Mouse (Mus musculus) gastrocnemius, postnatal 14 days (tissue): ENCODE results near the gene Limk2. TPM values are rescaled to one million over a fixed set of nuclear protein-coding genes. Genes with fewer than 3 reads are reported as not detected.

Experiments used
- DNase-seq: peaks from one replicate; pipeline ENCODE4 v3.0.0; 2021; ENCODE audit warnings: mixed read lengths
- intact Hi-C: fragments of 180-260 bp; cut with DNase I; formaldehyde crosslinking; loops from one replicate; pipeline ENCODE4 v1.15.1; 2025; ENCODE audit warnings: low total_unique reads
- total RNA-seq, 2 experiments: library from RNA; stranded (reverse); gene quantifications; 2 replicates each; pipeline ENCODE4 v1.2.3; 2021

The Limk2 gene
- total RNA-seq, 2 experiments from 2014 or later: 13.2 to 13.6 TPM

DNA sequence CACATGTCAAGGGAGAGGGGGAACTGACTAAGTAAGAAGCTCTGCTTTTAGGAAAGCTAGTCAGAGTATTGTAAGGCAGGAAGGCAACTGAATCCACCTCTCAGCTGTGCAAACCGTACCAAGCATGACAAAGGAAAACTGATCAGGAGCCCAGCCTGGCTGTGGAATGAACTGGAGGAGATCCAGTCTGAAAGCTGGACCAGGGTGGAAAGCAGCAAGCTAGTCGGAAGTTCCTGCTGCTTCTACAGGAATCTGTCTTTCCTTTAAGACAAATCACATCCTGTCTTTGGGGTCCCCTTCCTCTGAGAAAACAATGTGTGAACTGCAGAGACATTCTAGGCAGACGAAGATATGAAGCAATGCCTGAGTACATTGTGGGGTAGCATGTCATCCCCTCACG lies 9.8 kb upstream of the Limk2 start:
- DNase-seq: peak; percentile 15
- intact Hi-C loops: no loop called here

DNA sequence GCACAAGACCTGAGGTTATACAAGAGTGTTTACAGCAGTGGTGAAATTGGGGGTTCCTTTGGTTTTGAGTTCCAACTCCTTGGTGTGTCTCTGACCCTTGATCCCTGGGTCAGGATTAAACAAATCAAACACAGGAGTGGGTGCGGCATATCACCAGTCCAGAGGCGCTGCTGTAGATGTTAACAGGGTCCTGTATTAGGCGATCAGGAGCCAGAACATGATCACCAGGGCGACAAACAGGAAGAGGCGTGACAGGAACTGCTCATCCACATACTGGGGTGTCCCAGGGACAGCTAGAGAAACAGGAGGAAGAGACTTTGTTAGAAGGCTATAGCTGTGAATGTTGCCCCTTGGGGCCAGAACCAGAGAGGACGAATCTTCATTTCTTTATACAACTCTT lies 8.8 kb upstream of the Limk2 start:
- intact Hi-C loops: no loop called here
- no peak for DNase-seq

DNA sequence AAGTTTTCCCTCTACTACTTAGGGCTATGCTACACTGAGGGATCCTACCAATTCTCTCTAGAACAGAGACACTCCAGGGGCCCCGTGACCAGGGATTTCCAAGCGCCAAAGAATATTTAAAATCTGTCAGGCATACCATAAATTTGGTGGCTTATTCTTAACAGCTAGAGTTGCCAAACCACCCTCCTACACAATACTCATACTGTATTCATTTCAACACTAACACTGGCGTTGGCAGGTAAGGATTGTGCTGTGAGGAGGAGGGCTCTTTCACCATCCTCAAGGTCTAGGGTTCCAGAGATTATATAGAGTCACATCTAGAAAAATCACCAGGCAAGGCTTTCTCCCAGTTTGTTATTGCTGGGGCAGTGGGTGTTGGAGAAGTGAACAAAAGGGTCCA lies 7.4 kb upstream of the Limk2 start:
- no peak for DNase-seq
- intact Hi-C loops: no loop called here

DNA sequence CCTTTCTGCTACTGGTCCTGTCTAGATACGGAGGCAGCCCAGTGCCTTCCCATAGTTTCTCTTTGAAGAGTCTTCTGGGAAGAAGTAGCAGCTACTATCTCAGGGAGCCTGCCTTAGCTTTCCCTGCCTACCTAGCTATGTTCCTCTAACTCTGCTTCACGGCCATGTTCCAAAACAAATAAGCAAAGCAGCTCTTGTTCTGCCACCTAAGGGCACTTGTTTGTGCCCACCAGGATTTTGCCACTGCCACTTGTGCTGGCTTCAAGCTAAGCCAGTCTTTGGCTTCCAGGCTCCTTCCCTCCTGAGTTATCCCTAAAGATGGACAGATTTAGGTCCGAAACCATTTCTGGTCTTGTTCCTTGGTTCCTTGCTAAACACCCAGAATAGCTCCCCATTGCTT lies 3.1 kb upstream of the Limk2 start:
- intact Hi-C loops: loop anchor here (5.0 kb wide), 1 partner anchor 65 kb away; no protein-coding TSS in a partner anchor
- no peak for DNase-seq

DNA sequence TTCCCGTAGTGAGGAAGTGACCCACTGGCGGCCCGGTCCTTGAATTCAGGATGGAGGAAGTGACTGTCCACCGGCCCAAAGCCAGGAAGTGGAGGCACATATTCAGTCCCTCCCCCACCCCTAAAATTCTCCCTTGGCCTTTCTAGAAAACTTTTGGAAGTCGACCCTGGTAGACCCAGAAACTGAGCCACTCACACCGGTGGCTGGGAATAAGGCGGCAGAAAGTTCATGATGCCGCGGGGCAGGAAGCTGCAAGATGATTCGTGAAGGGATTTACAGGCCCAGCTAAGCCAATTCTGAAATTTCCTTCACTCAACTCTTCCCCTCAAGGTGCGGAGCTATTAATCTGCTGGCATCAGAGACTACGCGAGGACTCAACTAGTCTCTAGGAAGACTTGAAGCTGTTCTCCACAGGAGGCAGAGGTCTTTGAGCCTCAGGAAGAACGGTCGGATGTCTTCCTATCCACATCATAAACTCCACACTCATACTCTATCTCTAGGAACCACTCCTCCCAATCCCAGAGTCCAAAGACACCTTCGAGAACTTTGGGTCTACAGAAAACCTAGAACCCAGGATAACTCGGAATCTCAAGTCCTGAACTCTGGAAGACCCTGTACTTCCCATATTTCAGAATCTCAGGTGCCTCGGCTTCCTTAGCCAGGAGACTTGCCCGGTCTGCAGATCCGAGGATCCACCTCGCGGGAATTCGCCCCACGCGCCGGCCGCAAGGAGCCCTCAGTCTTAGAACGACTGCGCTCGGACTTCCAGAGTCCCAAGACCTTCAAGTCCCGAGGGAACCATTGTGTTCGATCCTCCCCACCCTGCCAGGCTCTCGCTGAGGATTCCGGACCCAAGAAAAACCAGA lies 625 bp downstream of the Limk2 start:
- peak; percentile 24 for DNase-seq
- intact Hi-C loops: no loop called here

DNA sequence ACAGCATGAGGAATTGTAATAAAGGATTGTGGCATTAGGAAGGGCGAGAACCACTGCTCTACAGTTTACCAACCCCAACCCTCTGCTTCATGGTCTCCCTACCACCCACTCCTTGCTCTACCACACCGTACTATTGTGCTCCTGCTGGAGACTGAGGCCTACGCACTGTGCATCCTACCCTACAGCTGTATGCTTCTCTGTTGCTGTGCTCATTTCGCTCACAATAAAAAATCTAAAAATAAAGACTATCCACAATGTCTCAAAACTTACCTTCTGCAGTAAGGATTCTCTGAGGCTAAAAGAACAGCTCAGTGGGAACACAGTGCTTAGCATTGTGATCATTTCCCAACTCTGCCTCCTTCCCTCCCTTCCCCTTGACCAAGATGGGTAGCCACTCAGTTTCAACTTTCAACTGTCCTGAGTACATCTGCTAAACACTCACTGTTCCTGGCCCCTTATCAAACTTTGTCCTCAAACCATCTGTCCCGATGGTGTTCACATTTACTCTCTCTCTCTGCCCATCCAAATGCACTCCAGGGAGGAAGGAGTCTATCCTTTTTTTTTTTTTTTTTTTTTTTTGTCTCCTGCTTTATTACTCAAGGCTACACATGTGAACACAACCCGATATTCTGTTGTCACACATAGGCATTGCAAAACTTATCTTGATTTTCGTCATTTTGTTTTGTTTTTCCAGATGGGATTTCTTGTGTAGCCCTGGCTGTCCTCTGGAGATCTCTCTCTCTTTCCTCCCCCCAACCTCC lies 4.5 kb downstream of the Limk2 start:
- intact Hi-C loops: no loop called here
- no peak for DNase-seq

DNA sequence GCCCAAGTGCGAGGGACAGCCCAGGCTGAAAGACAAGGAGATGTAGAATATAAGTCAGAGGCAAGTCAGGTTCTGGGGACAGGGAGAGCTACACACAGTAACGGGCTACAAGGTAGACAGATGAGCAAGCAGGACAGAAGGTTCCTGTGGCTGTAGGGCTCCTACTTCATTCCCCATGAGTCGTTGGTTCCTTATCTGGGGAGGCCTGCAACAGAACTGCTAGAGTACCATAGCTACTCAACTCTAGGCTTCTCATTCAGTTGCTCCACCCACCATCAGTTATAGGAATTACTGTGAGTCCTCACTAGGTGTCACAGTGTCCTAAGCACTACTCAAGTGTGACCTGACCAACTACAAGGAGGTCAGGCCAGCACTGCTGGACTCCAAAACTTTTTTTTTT lies 6.0 kb downstream of the Limk2 start:
- no peak for DNase-seq
- intact Hi-C loops: no loop called here

DNA sequence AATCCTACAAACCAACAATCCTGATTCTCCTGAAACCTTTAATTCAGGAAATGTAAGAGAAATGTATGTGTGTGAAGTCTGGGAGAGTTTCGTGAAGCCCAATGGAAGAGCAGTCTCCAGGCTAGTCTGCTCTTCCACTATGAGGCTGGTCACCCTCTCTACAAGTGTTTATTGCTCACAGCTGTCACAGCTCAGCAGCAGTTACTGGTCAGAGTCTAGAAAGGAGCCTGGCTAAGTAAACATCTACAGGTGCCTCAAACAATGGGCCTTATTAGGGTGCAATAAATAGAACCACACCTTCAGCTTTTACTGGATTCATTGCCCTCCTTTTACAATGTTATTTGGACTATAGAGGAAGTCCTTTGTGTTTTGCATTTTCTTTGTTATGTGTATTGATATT lies 10.7 kb downstream of the Limk2 start:
- no peak for DNase-seq
- intact Hi-C loops: no loop called here

DNA sequence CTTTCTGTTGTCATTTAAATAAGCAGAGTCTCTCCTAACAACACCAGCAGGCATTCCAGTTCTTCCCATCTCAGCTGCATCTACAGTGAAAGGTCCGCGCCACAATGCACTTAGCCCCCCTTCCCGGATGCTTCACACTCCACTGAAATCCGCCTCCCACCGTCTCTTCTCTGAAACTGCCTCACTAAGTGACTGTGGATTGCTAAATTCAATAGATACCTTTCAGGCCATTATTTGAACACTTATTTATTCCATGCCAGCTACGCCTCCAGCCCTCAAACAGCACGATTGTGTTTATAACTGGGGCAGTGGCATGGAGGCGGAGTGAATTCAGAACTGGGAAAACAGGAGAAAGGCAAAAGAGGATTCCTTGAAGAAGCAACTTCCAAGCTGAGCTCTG lies 12.4 kb downstream of the Limk2 start:
- DNase-seq: no peak
- intact Hi-C loops: no loop called here

DNA sequence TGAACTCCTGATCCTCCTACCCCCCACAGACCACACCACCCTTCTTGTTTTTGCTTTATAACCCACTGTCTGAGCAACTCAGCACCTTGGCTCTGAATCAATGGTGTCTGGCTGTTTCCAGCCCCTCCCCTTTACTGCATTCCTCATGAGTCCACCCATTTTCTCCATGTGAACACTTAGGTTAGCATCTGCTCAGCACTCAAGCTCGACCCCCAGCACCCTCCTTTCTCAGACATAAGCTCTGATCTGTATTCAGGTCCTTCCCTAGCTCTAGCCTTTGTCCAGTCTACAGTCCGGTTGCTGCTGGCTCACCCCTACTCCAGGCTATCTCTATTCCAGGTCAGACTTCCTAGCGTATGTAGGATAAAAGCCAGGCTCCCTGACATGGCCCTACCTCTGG lies 12.9 kb downstream of the Limk2 start:
- DNase-seq: no peak
- intact Hi-C loops: no loop called here

DNA sequence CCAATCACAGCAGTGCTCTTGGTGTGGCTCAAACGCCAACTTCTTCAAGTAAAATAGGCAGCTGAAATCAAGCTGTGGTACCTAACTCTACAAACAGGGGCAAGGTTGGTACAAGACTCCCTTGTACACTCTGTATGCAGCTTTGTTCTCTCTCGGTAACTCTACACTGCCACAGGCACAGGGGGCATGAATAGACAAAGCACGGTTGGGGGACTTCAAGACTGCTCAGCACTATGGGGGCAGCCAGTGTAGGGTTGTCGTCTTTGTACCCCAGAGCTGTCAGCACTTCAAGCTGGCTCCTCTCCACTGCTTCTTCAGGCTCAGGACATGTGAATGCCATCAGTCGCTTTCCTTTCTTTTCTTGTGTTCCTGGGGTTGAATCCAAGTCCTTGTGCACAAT lies 14.5 kb downstream of the Limk2 start:
- DNase-seq: no peak
- intact Hi-C loops: no loop called here

DNA sequence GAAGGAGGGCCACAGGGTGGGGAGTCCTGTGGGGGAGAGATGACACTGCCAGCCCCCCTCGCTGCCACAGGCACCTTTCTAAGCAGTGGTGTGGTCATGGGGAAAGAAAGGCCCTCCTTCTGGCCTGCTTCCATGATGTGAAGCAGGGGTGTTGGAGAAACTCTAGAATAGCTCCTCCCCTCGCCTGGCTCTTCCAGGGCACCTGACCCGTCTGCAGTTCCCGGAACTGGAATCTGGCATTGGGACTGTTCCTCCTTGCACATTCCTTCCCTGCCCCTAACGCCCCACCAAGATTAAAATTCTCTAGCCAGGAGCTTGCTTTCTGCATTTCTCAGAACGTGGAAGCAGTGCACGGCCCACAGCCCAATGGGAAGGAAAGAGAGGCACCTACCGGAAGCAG lies 16.5 kb downstream of the Limk2 start:
- intact Hi-C loops: no loop called here
- no peak for DNase-seq

DNA sequence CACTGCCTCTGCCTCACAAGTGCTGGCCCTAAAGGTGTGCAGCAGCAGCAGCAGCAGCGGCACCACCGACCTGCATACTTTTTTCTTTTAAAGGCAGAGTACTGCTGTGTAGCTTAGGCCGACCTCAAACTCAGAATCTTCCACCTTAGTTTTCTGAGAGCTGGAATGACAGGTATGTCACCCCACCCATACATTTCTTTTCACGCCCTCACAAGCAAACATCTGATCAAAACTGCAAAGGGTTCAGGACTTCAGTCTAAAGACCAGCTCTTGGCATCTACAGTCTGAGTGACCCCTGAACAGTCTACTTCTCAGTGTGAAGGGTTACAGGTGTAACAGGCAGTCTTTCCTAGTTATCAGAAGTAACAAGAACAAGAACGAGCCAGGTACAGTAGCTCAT lies 18.2 kb downstream of the Limk2 start:
- no peak for DNase-seq
- intact Hi-C loops: no loop called here

DNA sequence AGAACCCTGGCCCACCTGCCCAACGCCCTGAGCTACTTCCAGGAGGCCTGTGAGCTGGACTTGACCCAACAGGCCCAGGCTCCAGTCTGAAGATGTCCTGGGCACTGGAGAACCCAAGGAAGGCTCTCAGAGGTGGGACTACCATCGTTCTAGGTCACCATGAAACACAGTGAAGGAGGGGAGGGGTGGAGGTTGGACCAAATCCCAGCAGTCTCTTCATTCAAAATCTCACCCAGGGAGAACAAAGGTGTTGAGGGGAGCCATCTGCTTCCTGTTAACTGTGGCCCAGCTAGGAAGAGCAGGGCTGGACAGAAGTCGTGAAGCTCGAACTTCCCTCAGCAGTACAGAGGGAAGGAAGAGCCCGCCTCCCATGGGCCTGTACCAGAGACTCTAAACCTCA lies 19.0 kb downstream of the Limk2 start:
- DNase-seq: no peak
- intact Hi-C loops: no loop called here

DNA sequence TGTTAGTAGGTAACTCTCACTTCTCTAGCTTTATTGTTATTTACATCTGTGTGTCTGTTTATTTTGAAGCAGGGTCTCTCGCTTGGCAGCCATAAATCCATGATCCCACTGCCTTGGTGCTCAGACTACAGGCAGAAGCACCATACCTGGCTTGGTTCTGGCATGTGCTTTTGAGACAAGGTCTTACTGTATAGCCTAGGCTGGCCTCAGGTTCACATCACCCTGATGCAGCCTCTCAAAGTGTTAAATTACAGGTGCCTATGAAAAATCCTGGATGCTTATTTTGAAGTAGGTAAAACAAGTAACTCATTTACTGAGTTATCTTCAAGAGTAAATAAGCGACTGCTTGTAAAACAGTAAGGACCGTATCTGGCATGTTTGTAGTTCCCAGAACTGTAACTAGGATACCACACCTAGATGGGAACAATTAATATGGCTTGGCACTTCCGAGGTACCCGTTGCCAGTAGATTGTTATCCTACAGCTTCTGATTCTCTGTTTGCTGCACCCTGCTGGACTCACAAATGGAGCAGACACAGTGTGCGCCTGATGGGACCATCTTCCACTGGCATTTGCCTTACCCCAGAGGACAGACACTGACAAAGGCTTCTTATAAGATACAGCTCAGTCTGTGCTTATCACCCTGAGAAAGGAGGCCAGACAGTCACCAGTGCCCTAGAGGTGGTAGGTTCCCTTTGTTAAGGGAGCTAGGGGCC lies 21.4 kb downstream of the Limk2 start:
- DNase-seq: no peak

DNA sequence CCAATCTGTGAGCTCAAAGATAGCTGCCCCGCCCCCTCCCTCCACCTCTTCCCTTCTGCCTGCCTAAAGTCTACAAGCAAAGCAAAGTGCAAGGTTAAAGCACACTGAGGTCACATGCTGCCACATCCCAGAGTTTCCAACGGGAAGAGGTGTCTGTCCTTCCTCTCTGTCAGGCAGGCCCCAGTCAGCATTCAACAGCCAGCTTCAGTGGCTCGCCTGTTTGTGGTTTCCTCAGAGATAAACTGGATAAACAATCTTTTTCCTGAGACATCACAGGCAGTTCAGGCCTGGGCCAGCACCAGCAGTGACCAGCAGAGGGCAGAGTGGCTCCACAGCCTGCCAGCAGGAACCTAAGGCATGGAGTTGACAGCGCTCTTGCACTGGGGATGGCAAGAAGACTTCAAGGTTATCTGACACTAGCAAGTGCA lies 22.0 kb downstream of the Limk2 start:
- intact Hi-C loops: no loop called here

More for the DNA sequence above, 21.4 kb downstream of the Limk2 start:
- intact Hi-C loops: no loop called here

DNA sequence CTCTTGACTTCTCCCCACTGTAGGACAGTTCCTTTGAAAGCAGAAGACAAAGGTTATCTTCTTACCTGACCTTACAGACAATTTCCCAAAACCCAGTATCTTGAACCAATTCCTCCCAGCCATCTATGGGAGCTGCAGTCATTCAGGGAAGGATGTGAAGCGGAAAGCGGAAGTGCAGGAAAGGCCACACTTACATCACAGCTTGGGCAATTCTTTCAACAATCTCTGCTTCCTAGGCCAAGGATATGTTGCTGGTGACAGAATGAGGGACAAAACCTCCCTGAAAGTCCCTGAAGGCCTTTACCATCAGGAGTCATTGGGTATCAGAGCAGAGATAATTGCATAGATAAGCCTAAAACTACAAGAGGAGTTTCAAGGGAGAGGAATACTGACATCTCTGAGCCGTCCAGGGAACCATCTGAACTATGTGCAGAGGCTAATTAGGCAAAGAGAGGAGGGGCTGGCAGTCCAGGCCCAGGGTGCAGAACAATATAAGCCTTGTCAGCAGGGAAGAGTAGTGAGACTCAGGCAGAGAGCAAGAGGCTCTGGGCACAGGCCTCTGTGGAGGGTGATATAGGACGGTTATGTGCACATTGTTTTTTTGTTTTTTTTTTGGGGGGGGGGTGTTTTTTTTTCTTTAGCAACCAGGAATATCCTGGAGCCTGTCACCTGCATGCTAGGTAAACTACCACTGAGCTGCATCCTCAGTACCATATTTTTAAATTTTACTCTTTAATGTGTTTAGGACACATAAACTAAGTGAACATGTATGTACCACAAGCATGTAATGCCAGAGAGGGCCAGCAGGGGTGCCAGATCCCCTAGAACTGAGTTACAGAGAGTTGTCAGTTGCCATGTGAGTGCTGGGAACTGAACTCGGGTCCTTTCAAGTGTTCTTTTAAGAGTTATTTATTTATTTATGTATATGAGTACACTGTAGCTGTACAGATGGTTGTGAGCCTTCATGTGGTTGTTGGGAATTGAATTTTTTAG lies 26.1 kb downstream of the Limk2 start:
- intact Hi-C loops: no loop called here
- DNase-seq: no peak

More for the DNA sequence above, 22.0 kb downstream of the Limk2 start:
- DNase-seq: peak; percentile 82

DNA sequence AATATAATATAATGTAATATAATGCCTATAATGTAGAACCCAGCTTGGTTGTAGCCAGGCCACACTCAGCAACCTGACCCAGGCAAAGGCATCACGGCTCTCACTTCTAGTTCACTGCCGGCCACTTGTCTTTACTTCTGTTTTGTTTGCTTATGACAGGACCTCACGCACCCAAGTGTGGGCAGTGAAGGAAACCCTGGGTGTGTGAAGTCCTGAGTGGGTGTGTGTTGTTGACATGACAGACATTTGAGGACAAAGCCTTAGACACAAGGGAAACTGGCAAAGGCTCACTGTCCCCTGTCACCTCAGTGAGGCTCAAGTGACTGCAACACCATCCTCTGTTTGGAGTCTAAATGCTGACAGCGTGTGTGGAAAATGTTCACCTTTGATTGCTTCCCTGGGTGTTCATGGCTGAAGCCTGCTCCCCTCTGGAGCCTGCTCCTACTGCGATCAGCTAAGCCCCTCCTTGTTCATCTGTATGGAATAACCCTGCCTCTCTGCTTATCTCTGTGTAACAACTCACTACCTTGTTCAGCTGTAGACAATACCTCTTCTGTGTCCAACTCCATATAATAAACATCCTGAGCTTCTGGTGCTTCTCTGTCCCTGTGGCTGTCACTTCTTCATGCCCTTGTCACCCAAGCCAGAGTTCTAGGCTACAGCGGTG lies 27.7 kb downstream of the Limk2 start:
- no peak for DNase-seq
- intact Hi-C loops: no loop called here

DNA sequence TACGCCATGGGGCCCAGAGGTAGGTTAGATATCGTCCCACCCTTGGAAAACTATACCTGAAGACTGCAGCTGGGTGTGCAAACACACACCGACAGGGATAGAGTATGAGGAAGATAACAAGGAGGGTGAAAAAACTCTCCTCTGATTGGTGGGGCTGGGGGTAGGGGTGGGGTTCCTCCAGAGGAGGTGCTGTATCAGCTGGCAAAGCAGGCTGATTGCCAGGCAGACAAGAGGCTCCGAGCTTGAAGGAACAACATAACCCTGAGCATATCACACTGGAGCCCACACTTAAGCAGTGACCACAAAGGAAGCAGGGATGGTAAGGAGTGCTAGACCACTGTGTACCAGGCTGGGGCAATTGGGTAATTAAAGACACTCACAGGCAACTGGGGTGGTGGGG lies 29.6 kb downstream of the Limk2 start:
- DNase-seq: no peak
- intact Hi-C loops: no loop called here
